Mouse (Mus musculus): ENCODE results near the gene Spty2d1.

DNA sequence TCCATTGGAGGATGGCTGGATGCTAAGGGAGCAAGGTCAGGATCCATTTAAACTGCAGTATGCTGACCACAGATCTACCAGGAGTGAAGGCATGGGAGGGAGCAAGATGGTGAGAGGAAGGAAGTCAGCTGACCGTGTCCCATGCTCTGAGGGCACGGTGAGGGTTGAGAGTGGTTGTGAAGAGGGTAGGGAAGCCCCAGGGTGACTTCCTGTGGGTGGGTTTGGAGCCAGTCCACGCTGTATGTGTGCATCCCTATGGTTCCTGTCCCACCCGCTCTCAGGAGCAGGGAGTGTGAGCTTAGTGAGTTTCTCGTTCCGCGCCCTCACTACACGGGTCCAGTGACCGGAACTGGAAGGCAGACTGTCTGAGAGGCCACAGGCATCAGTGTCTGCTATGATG lies 47.5 kb upstream of the Spty2d1 start:
- TF ChIP-seq CTCF (IDR thresholded peaks at IDR 0.05; ENCODE audit: borderline replicate concordance, insufficient read depth, low read length) (no peak), POLR2A (IDR thresholded peaks at IDR 0.05; ENCODE audit: low read depth, low read length) (no peak)
